Mouse (Mus musculus): ENCODE data around the gene Myo16. TPM values are rescaled to one million over a fixed set of nuclear protein-coding genes. Genes with fewer than 3 reads are reported as not detected.

The Myo16 gene
- total RNA-seq (2017) = 0.10 TPM in 1 of 3 replicates, not detected in the others

DNA sequence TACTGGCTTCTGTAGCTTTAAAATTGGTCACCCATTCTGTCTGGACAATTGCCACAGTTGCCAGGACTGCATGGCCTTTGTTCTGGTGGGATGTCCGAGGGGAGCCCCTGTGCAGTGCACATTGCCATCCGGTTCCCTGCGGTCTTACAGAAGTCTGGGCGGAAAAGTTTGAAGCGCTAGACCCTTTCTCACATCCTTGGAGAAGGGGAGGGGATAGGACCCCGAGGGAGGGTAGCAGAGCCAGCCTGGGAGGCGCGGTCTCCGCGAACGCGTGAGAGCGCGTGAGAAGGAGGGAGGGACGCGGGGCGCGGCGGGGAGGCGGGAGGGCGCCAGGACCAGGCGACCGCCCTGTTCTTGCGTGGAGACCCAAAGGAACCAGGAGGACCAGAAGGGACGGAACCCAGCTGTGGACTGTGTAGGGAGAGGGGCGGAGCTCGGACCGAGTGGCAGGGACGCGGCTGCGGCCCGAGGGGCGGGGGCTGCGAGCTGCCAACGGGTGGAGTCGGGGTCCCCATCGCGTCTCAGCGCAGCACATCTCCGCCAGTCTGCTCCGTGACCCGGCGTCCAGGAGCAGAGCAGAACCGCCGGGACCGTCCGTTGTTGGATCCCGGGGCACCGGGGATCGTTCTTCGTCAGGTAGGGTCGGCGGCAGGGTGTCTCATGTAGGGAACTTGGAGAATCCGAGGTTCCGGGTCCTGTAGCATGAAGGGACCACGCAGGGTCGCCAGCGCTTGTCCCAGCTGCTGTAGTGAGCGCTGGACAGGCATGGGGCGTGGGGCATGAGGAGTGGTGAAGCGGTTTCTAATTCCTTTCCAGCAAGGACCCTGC lies at the start of gene Myo16:
TSS of gene Myo16 (plus strand) at position 301 of the 828 bp plus-strand sequence.
- ATAC-seq (replicated peaks; ENCODE audit: insufficient number of reproducible peaks, low FRiP score, low TSS enrichment, poor library complexity, severe bottlenecking) = no peak

DNA sequence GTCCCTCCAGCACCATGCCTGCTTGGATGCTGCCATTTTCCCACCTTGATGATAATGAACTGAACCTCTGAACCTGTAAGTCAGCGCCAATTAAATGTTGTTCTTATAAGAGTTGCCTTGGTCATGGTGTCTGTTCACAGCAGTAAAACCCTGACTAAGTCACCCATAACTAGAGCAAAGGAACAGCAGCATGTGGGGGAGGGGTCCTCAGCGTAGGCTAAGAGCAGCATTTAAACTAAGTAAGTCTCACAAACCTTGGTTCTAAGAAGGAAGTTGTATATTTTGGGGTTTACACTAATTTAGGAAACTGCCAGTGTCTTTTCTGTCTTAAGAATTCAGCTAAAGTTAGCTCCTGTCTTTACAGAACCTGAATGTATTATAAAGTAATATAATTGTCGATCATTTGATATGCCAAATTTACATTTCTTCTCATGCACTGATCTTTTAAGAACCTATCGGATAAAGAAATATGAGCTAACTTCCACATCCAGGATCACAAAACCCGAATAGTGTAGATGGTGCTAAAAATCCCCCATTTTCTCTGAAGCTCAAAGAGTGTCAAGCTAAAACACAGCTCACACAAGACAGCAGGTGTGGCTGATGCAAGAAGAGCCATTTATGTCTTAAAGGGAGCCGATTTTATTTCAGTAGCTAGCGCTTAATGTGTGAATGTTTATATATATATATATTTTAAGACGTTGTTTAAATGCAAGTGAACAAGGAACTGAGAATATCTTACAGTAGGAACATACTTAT lies 45.0 kb upstream of the Myo16 start:
- no peak for ATAC-seq (replicated peaks; ENCODE audit: insufficient number of reproducible peaks, low FRiP score, low TSS enrichment, poor library complexity, severe bottlenecking)

- ATAC-seq (replicated peaks; ENCODE audit: insufficient number of reproducible peaks, low FRiP score, low TSS enrichment, poor library complexity, severe bottlenecking) = no peak
Observed at GRCm38 (mm10) chr8:10122749-10123148, 31.0 kb upstream of the Myo16 start.

- no peak for ATAC-seq (replicated peaks; ENCODE audit: insufficient number of reproducible peaks, low FRiP score, low TSS enrichment, poor library complexity, severe bottlenecking)
Observed at GRCm38 (mm10) chr8:10123412-10123811, 30.3 kb upstream of the Myo16 start.

GRCm38 (mm10) chr8:10125684-10126083 lies 28.0 kb upstream of the Myo16 start:
- ATAC-seq (replicated peaks; ENCODE audit: insufficient number of reproducible peaks, low FRiP score, low TSS enrichment, poor library complexity, severe bottlenecking) = no peak

DNA sequence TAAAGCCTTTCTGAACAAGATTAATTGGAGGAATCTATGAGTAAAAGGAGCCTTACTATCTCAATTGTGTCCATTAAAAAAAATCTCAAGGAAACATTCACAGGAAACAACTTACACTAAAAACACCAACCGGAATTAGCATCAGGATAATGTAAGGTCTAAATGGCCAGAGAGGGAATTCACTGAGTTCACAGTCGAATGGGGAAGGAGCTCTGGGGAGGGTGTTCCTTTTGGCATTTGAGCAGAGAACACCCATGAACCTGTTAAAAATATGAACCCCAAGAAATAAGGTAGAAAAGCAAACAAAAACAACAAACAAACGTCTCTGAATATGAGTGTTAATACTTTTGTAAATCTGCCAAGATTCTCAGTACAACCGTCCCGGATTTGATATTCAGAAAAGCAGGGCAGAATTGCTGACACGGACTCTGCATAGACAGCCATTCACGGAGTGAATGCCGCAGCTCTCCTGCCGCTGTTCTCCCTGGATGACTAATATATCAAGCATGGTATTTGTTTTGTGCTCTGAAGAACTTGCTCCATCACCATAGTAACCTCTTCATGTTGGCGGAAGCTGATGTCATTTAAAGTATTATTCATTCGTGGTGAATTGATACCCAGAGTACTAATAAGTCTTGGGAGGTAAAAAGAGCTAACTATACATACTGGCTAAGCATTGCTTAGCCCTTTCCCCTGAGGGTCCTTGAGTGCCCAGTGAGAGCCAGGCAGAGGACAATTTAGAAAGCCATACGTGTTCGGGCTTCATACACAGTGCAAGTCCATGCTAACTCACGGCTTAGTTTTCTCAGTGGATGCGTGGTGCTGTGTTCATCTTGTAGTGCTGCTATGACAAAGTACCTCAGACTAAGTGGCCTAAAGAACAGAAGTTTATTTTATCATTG lies 22.9 kb upstream of the Myo16 start:
- no peak for ATAC-seq (replicated peaks; ENCODE audit: insufficient number of reproducible peaks, low FRiP score, low TSS enrichment, poor library complexity, severe bottlenecking)

- no peak for ATAC-seq (replicated peaks; ENCODE audit: insufficient number of reproducible peaks, low FRiP score, low TSS enrichment, poor library complexity, severe bottlenecking)
Observed at GRCm38 (mm10) chr8:10139536-10139935, 14.2 kb upstream of the Myo16 start.

DNA sequence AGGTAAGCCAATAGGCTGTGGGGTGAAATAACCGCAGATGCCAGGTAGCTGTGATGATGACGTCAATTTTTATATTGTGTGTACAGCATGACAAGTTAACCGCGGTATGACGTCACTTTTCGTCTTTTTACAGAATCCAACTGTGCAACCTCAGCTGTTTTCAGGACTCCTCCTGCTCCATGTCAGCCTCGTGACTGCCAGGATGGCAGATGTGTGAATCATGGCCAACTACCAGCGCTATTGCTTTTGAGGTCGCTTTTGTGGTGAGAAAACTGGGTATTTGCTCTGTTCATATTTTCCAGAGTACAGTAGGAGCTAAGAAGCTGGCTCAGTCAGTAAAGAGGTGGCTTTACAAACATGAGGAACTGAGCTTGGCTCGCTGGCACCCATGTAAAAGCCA lies 9.8 kb upstream of the Myo16 start:
- ATAC-seq (replicated peaks; ENCODE audit: insufficient number of reproducible peaks, low FRiP score, low TSS enrichment, poor library complexity, severe bottlenecking) = no peak

- ATAC-seq (replicated peaks; ENCODE audit: insufficient number of reproducible peaks, low FRiP score, low TSS enrichment, poor library complexity, severe bottlenecking) = no peak
Observed at GRCm38 (mm10) chr8:10151692-10152247, 1.9 kb upstream of the Myo16 start.

- no peak for ATAC-seq (replicated peaks; ENCODE audit: insufficient number of reproducible peaks, low FRiP score, low TSS enrichment, poor library complexity, severe bottlenecking)
Observed at GRCm38 (mm10) chr8:10154439-10154745, 681 bp downstream of the Myo16 start.

GRCm38 (mm10) chr8:10155075-10155474 lies 1.4 kb downstream of the Myo16 start:
- ATAC-seq (replicated peaks; ENCODE audit: insufficient number of reproducible peaks, low FRiP score, low TSS enrichment, poor library complexity, severe bottlenecking) = no peak

DNA sequence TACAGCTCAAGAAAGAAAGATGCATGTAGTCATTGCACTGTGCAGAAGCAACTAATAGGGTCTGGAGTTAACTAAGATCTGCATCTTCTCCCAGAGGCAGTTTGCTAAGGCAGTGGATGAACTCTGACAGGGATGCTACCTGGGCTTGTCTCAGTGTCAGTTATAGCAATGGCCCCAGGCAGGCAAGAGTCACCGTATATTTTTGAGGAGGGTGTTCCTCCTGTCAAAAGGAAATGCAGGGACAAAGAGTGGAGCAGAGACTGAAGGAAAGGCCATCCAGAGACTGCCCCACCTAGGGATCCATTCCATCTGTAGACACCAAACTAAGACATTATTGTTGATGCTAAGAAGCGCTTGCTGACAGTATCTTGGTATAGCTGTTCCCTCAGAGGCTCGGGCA lies 7.4 kb downstream of the Myo16 start:
- no peak for ATAC-seq (replicated peaks; ENCODE audit: insufficient number of reproducible peaks, low FRiP score, low TSS enrichment, poor library complexity, severe bottlenecking)

- no peak for ATAC-seq (replicated peaks; ENCODE audit: insufficient number of reproducible peaks, low FRiP score, low TSS enrichment, poor library complexity, severe bottlenecking)
Observed at GRCm38 (mm10) chr8:10164959-10165358, 11.2 kb downstream of the Myo16 start.

DNA sequence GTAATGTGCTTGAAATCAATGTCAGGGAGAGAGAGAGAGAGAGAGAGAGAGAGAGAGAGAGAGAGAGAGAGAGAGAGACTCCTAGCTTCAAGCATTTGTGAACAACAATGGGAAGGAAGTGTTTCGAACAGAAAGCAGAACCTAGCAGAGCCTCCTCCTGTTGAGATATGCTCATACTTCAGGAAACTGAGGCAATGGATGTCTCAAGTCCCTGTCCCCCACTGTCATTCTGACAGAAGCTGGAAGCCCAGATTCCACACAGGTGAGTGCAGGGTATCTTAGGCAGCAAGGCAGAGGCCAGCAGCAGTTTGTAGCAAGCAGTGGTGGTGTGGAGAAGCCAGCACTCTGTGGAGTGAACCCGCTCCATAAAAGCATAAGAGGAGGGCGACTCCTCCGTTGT lies 14.6 kb downstream of the Myo16 start:
- no peak for ATAC-seq (replicated peaks; ENCODE audit: insufficient number of reproducible peaks, low FRiP score, low TSS enrichment, poor library complexity, severe bottlenecking)

- no peak for ATAC-seq (replicated peaks; ENCODE audit: insufficient number of reproducible peaks, low FRiP score, low TSS enrichment, poor library complexity, severe bottlenecking)
Observed at GRCm38 (mm10) chr8:10169894-10170293, 16.2 kb downstream of the Myo16 start.

DNA sequence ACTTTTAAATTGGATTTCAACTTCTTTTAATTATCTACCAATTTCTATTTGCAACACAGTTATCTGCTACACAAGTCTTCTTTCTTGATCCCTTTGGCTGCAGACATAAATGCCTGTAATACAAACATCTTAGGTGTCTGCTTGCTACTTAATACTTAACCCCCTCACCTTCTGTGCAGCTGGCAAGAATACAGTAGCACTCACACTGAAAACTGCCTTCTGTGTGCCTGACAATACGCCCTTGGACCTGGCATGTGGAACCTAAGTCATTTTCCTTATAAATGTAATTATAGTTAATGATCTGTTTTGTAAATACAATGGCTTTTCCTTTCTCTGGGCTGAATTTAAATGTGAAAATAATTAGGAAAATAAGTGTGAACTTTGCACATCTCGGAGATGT lies 17.6 kb downstream of the Myo16 start:
- no peak for ATAC-seq (replicated peaks; ENCODE audit: insufficient number of reproducible peaks, low FRiP score, low TSS enrichment, poor library complexity, severe bottlenecking)

GRCm38 (mm10) chr8:10172278-10172677 lies 18.6 kb downstream of the Myo16 start:
- no peak for ATAC-seq (replicated peaks; ENCODE audit: insufficient number of reproducible peaks, low FRiP score, low TSS enrichment, poor library complexity, severe bottlenecking)

DNA sequence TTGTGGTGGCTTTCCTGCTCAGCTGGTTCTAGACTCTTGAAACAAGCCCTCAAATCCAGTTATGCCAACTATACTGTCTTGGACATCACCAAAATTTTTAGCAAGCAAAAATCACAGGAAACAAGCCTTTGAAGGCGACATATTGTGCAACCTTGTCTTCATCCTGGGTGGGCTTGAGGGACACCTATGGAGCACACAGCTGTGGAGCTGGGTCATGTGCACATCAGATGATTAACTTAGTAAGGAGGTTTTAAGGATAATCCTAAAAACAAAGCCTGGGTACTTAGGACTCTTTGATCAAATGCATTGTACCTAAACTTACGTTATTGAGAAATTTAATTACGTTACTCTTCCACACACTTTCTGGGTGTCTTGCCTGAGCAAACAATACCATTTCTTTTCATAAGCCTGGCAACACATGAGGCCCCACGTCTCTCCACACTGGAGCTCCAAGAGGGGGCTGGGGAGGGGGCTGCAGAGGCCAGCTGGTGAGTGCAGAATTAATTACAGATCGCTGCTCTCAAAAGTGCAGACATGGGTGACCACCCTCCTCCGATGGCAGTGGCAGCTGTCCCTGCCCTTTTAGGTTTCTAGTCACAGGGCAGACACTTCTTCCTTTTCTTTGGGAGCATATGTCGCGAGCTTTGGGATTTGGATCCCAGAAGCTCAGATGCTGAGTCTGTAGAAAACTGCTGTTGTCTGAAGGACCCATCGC lies 19.5 kb downstream of the Myo16 start:
- no peak for ATAC-seq (replicated peaks; ENCODE audit: insufficient number of reproducible peaks, low FRiP score, low TSS enrichment, poor library complexity, severe bottlenecking)
